Mouse (Mus musculus): Measurements from ENCODE around the gene Gimap4. TPM values are rescaled to one million over a fixed set of nuclear protein-coding genes. Genes with fewer than 3 reads are reported as not detected.

Gene Gimap4
- total RNA-seq (2021) = under 1 TPM in 1 of 2 experiments, not detected in 1; 0.54 TPM

- intact Hi-C loops (cut with DNase I) = no loop called here
- no peak for DNase-seq (ENCODE audit: low spot score in 2 of 2)
Observed at GRCm38 (mm10) chr6:48684319-48684718, at the start of gene Gimap4. TSS of gene Gimap4 (plus strand) at chr6:48684549.

- intact Hi-C loops (cut with DNase I) = no loop called here
Observed at GRCm38 (mm10) chr6:48635105-48635504, 49.2 kb upstream of the Gimap4 start.

GRCm38 (mm10) chr6:48636515-48636914, 47.8 kb upstream of the Gimap4 start:
- intact Hi-C loops (cut with DNase I) = no loop called here
- no peak for DNase-seq (ENCODE audit: low spot score in 2 of 2)

More at GRCm38 (mm10) chr6:48635105-48635504, 49.2 kb upstream of the Gimap4 start:
- DNase-seq (ENCODE audit: low spot score in 2 of 2) = no peak

- intact Hi-C loops (cut with DNase I) = no loop called here
Observed at GRCm38 (mm10) chr6:48637811-48638500, 46.4 kb upstream of the Gimap4 start.

GRCm38 (mm10) chr6:48638553-48638952, 45.8 kb upstream of the Gimap4 start:
- no peak for DNase-seq (ENCODE audit: low spot score in 2 of 2)
- intact Hi-C loops (cut with DNase I) = no loop called here

More at GRCm38 (mm10) chr6:48637811-48638500, 46.4 kb upstream of the Gimap4 start:
- no peak for DNase-seq (ENCODE audit: low spot score in 2 of 2)

GRCm38 (mm10) chr6:48641391-48641790, 43.0 kb upstream of the Gimap4 start:
- DNase-seq (ENCODE audit: low spot score in 2 of 2) = no peak
- intact Hi-C loops (cut with DNase I) = loop anchor here (2.0 to 5.0 kb wide), 2 partner anchors 59 to 467 kb away; no protein-coding TSS in a partner anchor

- intact Hi-C loops (cut with DNase I) = loop anchor here (5.0 kb wide), 1 partner anchor 61 kb away; no protein-coding TSS in a partner anchor
- DNase-seq (ENCODE audit: low spot score in 2 of 2) = no peak
Observed at GRCm38 (mm10) chr6:48642764-48643292, 41.5 kb upstream of the Gimap4 start.

- DNase-seq (ENCODE audit: low spot score in 2 of 2) = peak; percentile 54 to 59
- intact Hi-C loops (cut with DNase I) = loop anchor here (1.0 to 5.0 kb wide), 3 partner anchors 107 to 312 kb away; no protein-coding TSS in a partner anchor
Observed at GRCm38 (mm10) chr6:48645660-48646308, 38.6 kb upstream of the Gimap4 start.

- DNase-seq (ENCODE audit: low spot score in 2 of 2) = no peak
- intact Hi-C loops (cut with DNase I) = loop anchor here (5.0 kb wide), 1 partner anchor 311 kb away; no protein-coding TSS in a partner anchor
Observed at GRCm38 (mm10) chr6:48646309-48646690, 38.0 kb upstream of the Gimap4 start.

- no peak for DNase-seq (ENCODE audit: low spot score in 2 of 2)
Observed at GRCm38 (mm10) chr6:48646995-48647394, 37.4 kb upstream of the Gimap4 start, which contains the start of gene Gimap8. TSS of gene Gimap8 (plus strand) at chr6:48647234.

GRCm38 (mm10) chr6:48647611-48648010, 36.7 kb upstream of the Gimap4 start:
- intact Hi-C loops (cut with DNase I) = loop anchor here (5.0 kb wide), 1 partner anchor 310 kb away; no protein-coding TSS in a partner anchor
- DNase-seq (ENCODE audit: low spot score in 2 of 2) = no peak

More at GRCm38 (mm10) chr6:48646995-48647394, 37.4 kb upstream of the Gimap4 start, which contains the start of gene Gimap8:
- intact Hi-C loops (cut with DNase I) = loop anchor here (5.0 kb wide), 1 partner anchor 310 kb away; no protein-coding TSS in a partner anchor

- no peak for DNase-seq (ENCODE audit: low spot score in 2 of 2)
- intact Hi-C loops (cut with DNase I) = loop anchor here (5.0 kb wide), 1 partner anchor 309 kb away; no protein-coding TSS in a partner anchor
Observed at GRCm38 (mm10) chr6:48648779-48649178, 35.6 kb upstream of the Gimap4 start.

GRCm38 (mm10) chr6:48650041-48650440, 34.3 kb upstream of the Gimap4 start:
- DNase-seq (ENCODE audit: low spot score in 2 of 2) = no peak
- intact Hi-C loops (cut with DNase I) = no loop called here

GRCm38 (mm10) chr6:48658721-48659120, 25.6 kb upstream of the Gimap4 start:
- intact Hi-C loops (cut with DNase I) = no loop called here
- DNase-seq (ENCODE audit: low spot score in 2 of 2) = no peak

- DNase-seq (ENCODE audit: low spot score in 2 of 2) = no peak
- intact Hi-C loops (cut with DNase I) = no loop called here
Observed at GRCm38 (mm10) chr6:48664750-48665149, 19.6 kb upstream of the Gimap4 start.

- no peak for DNase-seq (ENCODE audit: low spot score in 2 of 2)
- intact Hi-C loops (cut with DNase I) = no loop called here
Observed at GRCm38 (mm10) chr6:48665471-48665870, 18.9 kb upstream of the Gimap4 start.

GRCm38 (mm10) chr6:48666159-48666586, 18.2 kb upstream of the Gimap4 start:
- intact Hi-C loops (cut with DNase I) = no loop called here
- DNase-seq (ENCODE audit: low spot score in 2 of 2) = no peak

- intact Hi-C loops (cut with DNase I) = no loop called here
Observed at GRCm38 (mm10) chr6:48668022-48668421, 16.3 kb upstream of the Gimap4 start.

GRCm38 (mm10) chr6:48669446-48669969, 14.8 kb upstream of the Gimap4 start:
- DNase-seq (ENCODE audit: low spot score in 2 of 2) = no peak
- intact Hi-C loops (cut with DNase I) = no loop called here

More at GRCm38 (mm10) chr6:48668022-48668421, 16.3 kb upstream of the Gimap4 start:
- DNase-seq (ENCODE audit: low spot score in 2 of 2) = no peak

Measured in left cerebral cortex, postnatal 36 days (tissue).